In the genomic region with DNA sequence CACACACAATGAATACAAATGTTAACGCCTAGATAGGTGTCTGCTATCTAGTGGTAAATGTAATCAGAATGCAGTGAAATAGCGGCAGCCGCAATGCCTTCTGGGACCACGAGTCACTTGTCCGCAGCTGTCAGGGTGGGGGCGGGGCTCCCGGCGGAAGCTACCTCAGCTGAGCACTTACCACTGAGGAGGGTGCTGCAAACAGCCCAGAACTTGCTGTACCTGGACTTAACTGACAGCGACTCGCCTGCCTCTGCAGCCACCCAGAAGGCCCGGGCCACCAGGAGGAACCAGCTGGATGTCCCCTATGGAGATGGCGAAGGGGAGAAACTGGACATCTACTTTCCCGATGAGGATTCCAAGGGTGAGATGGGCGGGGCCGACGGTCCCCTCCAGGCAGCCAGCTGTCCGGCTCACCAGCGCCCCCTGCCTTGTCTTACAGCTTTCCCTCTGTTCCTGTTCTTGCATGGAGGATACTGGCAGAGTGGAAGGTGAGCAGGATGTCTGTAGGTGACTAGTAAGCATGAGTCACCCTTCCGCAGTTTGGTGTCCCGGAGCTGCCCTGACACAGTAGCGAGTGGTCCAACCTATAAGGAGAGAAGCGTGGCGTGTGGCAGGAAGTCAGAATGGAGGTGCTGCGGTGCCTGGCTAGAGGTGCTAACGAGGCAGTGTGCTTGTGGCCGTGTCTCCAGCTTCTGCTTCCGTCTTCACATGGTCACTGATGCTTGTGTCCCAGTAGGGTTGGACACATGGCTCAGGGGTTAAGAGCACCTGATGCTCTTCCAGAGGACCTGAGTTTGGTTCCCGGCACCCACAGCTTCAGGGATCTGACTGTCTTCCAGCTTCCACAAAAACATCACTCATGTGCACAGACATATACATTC, we compare ENCODE assay signal across 9 mouse cellular contexts. TPM values are rescaled to one million over a fixed set of nuclear protein-coding genes. Genes with fewer than 3 reads are reported as not detected.
DNase-seq lines count a peak whose midpoint lies in the region; ATAC-seq and TF ChIP-seq lines count a peak whose summit lies in the region.
"Had no signal": no experiment of that assay in that cellular context is flagged by ENCODE, and none has a peak within 500 bp of the region (broad histone marks: within the 10 kb centered on the region; RNA-seq: fewer than 3 reads in every experiment).

No protein-coding gene starts in this region.

- H3K9me3 ChIP-seq in heart, embryonic 12.5 days (replicated peaks), result no peaks in the 10 kb centered on the region
- no peaks in the 10 kb centered on the region for H3K9me3 ChIP-seq in kidney, postnatal 0 days (replicated peaks; ENCODE audit: low read length)
- no peaks in the 10 kb centered on the region for H3K9me3 ChIP-seq in liver, embryonic 16.5 days (replicated peaks; ENCODE audit: control insufficient read depth, low read length)

- 0 out of 2 replicates have a peak overlapping the region, but pooled peaks have one; percentile 26 for H3K9ac ChIP-seq in heart, embryonic 12.5 days
- H3K9ac ChIP-seq in kidney, postnatal 0 days (ENCODE audit: low read depth, low read length), result 0 out of 2 replicates have a peak overlapping the region, but pooled peaks have one; percentile 3
- peak overlapping the region; percentile 66 for H3K9ac ChIP-seq in liver, embryonic 16.5 days (ENCODE audit: low read depth, low read length)

- peak; percentile 88 for ATAC-seq in CD4-positive, CD25-positive, alpha-beta regulatory T cell, adult 4 months
- peak; percentile 82 for ATAC-seq in heart, embryonic 12.5 days (ENCODE audit: insufficient number of reproducible peaks, low FRiP score)
- ATAC-seq in kidney, postnatal 0 days (replicated peaks; ENCODE audit: low FRiP score, low read depth), result no peak
- ATAC-seq in liver, embryonic 16.5 days (ENCODE audit: low read depth), result peak; percentile 74

- H3K27ac ChIP-seq in embryonic fibroblast, embryonic 13.5 days (ENCODE audit: insufficient read depth, low read length), result no peak overlapping the region
- no peak overlapping the region; the same call in 1 of the 2 replicates for H3K27ac ChIP-seq in heart, embryonic 12.5 days (ENCODE audit: poor library complexity, severe bottlenecking)
- no peak overlapping the region for H3K27ac ChIP-seq in kidney, postnatal 0 days
- H3K27ac ChIP-seq in liver, embryonic 16.5 days (ENCODE audit: low read length), result peak overlapping the region; percentile 91

- no peak overlapping the region for H3K4me3 ChIP-seq in embryonic fibroblast, embryonic 13.5 days (ENCODE audit: insufficient read depth, low read length)
- H3K4me3 ChIP-seq in heart, embryonic 12.5 days, result peak overlapping the region; percentile 31
- no peak overlapping the region for H3K4me3 ChIP-seq in kidney, postnatal 0 days (replicated peaks; ENCODE audit: low read depth, low read length)
- H3K4me3 ChIP-seq in liver, embryonic 16.5 days (ENCODE audit: low read depth, low read length), result peak overlapping the region; percentile 67

- peaks cover 4% of the 10 kb centered on the region; the same call in 1 of the 2 replicates for H3K36me3 ChIP-seq in heart, embryonic 12.5 days
- no peaks in the 10 kb centered on the region for H3K36me3 ChIP-seq in kidney, postnatal 0 days (ENCODE audit: insufficient read depth, low read length)
- no peaks in the 10 kb centered on the region for H3K36me3 ChIP-seq in liver, embryonic 16.5 days (ENCODE audit: control insufficient read depth, insufficient read depth)

- peaks cover 21% of the 10 kb centered on the region for H3K4me1 ChIP-seq in embryonic fibroblast, embryonic 13.5 days (ENCODE audit: control insufficient read depth, insufficient read depth, low read length)
- H3K4me1 ChIP-seq in heart, embryonic 12.5 days (replicated peaks), result peaks cover 52% of the 10 kb centered on the region
- H3K4me1 ChIP-seq in kidney, postnatal 0 days (replicated peaks; ENCODE audit: insufficient read depth, low read length), result peaks cover 13% of the 10 kb centered on the region; the same call in 1 of the 2 replicates
- peaks cover 72% of the 10 kb centered on the region for H3K4me1 ChIP-seq in liver, embryonic 16.5 days (ENCODE audit: control insufficient read depth, low read depth, low read length)

- 21% methylated on average over 28 of the region's 28 CpGs for WGBS in heart, embryonic 12.5 days
- WGBS in kidney, postnatal 0 days, result 18% methylated on average over 28 of the region's 28 CpGs
- WGBS in liver, embryonic 16.5 days (ENCODE audit: insufficient replicate concordance), result 11% methylated on average over 28 of the region's 28 CpGs

- peak overlapping the region; percentile 59 for H3K4me2 ChIP-seq in heart, embryonic 12.5 days
- peak overlapping the region; percentile 50 for H3K4me2 ChIP-seq in kidney, postnatal 0 days (ENCODE audit: low read length)
- H3K4me2 ChIP-seq in liver, embryonic 16.5 days (ENCODE audit: low read depth, low read length), result peak overlapping the region; percentile 85

- DNase-seq in adrenal gland, postnatal 36 days, result peak; percentile 65 to 83
- DNase-seq in kidney, postnatal 0 days (ENCODE audit: low spot score), result peak; percentile 86
- DNase-seq in neural tube, embryonic 10.5 days (ENCODE audit: extremely low spot score, low spot score), result peak; percentile 86
- DNase-seq in testis, postnatal 14 days (ENCODE audit: low spot score), result peak; percentile 82

- no peak for TF ChIP-seq POLR2A in embryonic fibroblast, embryonic 13.5 days (IDR thresholded peaks at IDR 0.05; ENCODE audit: low read depth, low read length)

- peak; percentile 58 for TF ChIP-seq CTCF in embryonic fibroblast, embryonic 13.5 days (IDR thresholded peaks at IDR 0.05; ENCODE audit: borderline replicate concordance, insufficient read depth, low read length)
- TF ChIP-seq CTCF in kidney, postnatal 0 days (IDR thresholded peaks at IDR 0.05; ENCODE audit: low read depth), result peak; percentile 80

- H3K27me3 ChIP-seq in heart, embryonic 12.5 days (replicated peaks), result no peaks in the 10 kb centered on the region
- no peaks in the 10 kb centered on the region for H3K27me3 ChIP-seq in kidney, postnatal 0 days (ENCODE audit: insufficient read depth, low read length)
- H3K27me3 ChIP-seq in liver, embryonic 16.5 days (ENCODE audit: control insufficient read depth, insufficient read depth, low read depth, low read length), result no peaks in the 10 kb centered on the region

RNA-seq across cellular contexts. Expression of a gene that starts 6.4 kb away (rescaled TPM):
- 10 to 100 TPM; 31.4 to 55.1 TPM for polyA plus RNA-seq in CD4-positive, CD25-positive, alpha-beta regulatory T cell, adult 4 months (2017; shearing (Covaris generic))
- 1 to 10 TPM; 7.9 to 8.8 TPM for total RNA-seq in adrenal gland, postnatal 36 days (2021)
- 48.4 and 61.9 TPM in 2 replicates for polyA plus RNA-seq in embryonic fibroblast, embryonic 13.5 days (2011; ENCODE audit: insufficient read length, low read depth, missing spikeins)
- 101 and 105 TPM in 2 replicates for polyA plus RNA-seq in heart, embryonic 12.5 days (2016; fragmentation: Nextera tagmentation; extraction: Ambion mirVana)
- polyA plus RNA-seq in kidney, postnatal 0 days (2015; fragmentation: Nextera tagmentation; extraction: Ambion mirVana), result 51.6 and 64.0 TPM in 2 replicates
- polyA plus RNA-seq in liver, embryonic 16.5 days (2015; fragmentation: Nextera tagmentation; extraction: Ambion mirVana), result 120 and 127 TPM in 2 replicates

RNA-seq across cellular contexts. Expression of a gene that starts 6.6 kb away (rescaled TPM):
- polyA plus RNA-seq in CD4-positive, CD25-positive, alpha-beta regulatory T cell, adult 4 months (2017; shearing (Covaris generic)), result 10 to 100 TPM; 24.8 to 42.0 TPM
- 1 to 10 TPM; 6.5 to 8.6 TPM for total RNA-seq in adrenal gland, postnatal 36 days (2021)
- 5.6 and 6.4 TPM in 2 replicates for polyA plus RNA-seq in embryonic fibroblast, embryonic 13.5 days (2011; ENCODE audit: insufficient read length, low read depth, missing spikeins)
- 10.5 and 13.5 TPM in 2 replicates for polyA plus RNA-seq in heart, embryonic 12.5 days (2016; fragmentation: Nextera tagmentation; extraction: Ambion mirVana)
- 4.5 and 5.4 TPM in 2 replicates for polyA plus RNA-seq in kidney, postnatal 0 days (2015; fragmentation: Nextera tagmentation; extraction: Ambion mirVana)
- 14.6 and 15.4 TPM in 2 replicates for polyA plus RNA-seq in liver, embryonic 16.5 days (2015; fragmentation: Nextera tagmentation; extraction: Ambion mirVana)

RNA-seq across cellular contexts. Expression of a gene that starts 16.7 kb away (rescaled TPM):
- polyA plus RNA-seq in CD4-positive, CD25-positive, alpha-beta regulatory T cell, adult 4 months (2017; shearing (Covaris generic)), result 10 to 100 TPM; 16.9 to 31.5 TPM
- total RNA-seq in adrenal gland, postnatal 36 days (2021), result 1 to 10 TPM; 5.0 to 5.4 TPM
- 73.3 and 86.8 TPM in 2 replicates for polyA plus RNA-seq in embryonic fibroblast, embryonic 13.5 days (2011; ENCODE audit: insufficient read length, low read depth, missing spikeins)
- polyA plus RNA-seq in heart, embryonic 12.5 days (2016; fragmentation: Nextera tagmentation; extraction: Ambion mirVana), result 250 and 252 TPM in 2 replicates
- 145 and 155 TPM in 2 replicates for polyA plus RNA-seq in kidney, postnatal 0 days (2015; fragmentation: Nextera tagmentation; extraction: Ambion mirVana)
- polyA plus RNA-seq in liver, embryonic 16.5 days (2015; fragmentation: Nextera tagmentation; extraction: Ambion mirVana), result 298 and 327 TPM in 2 replicates

RNA-seq across cellular contexts. Expression of a gene that starts 22.9 kb away (rescaled TPM):
- polyA plus RNA-seq in CD4-positive, CD25-positive, alpha-beta regulatory T cell, adult 4 months (2017; shearing (Covaris generic)), result 1 to 10 TPM; 1.0 to 3.2 TPM
- total RNA-seq in adrenal gland, postnatal 36 days (2021), result under 1 TPM; 0.50 to 0.63 TPM
- 0.49 TPM in 1 of 2 replicates, not detected in the other for polyA plus RNA-seq in embryonic fibroblast, embryonic 13.5 days (2011; ENCODE audit: insufficient read length, low read depth, missing spikeins)
- 0.78 and 0.82 TPM in 2 replicates for polyA plus RNA-seq in heart, embryonic 12.5 days (2016; fragmentation: Nextera tagmentation; extraction: Ambion mirVana)
- polyA plus RNA-seq in kidney, postnatal 0 days (2015; fragmentation: Nextera tagmentation; extraction: Ambion mirVana), result 0.19 and 0.21 TPM in 2 replicates
- polyA plus RNA-seq in liver, embryonic 16.5 days (2015; fragmentation: Nextera tagmentation; extraction: Ambion mirVana), result 0.38 and 0.64 TPM in 2 replicates
- polyA plus RNA-seq: large intestine, adult 2 months had no signal

RNA-seq across cellular contexts. Expression of a gene that starts 22.9 kb away (rescaled TPM):
- polyA plus RNA-seq in CD4-positive, CD25-positive, alpha-beta regulatory T cell, adult 4 months (2017; shearing (Covaris generic)), result 100 to 1,000 TPM; 110 to 153 TPM
- 10 to 100 TPM; 80.4 to 97.8 TPM for total RNA-seq in adrenal gland, postnatal 36 days (2021)
- polyA plus RNA-seq in embryonic fibroblast, embryonic 13.5 days (2011; ENCODE audit: insufficient read length, low read depth, missing spikeins), result 66.9 and 68.6 TPM in 2 replicates
- polyA plus RNA-seq in heart, embryonic 12.5 days (2016; fragmentation: Nextera tagmentation; extraction: Ambion mirVana), result 68.9 and 69.3 TPM in 2 replicates
- 107 and 115 TPM in 2 replicates for polyA plus RNA-seq in kidney, postnatal 0 days (2015; fragmentation: Nextera tagmentation; extraction: Ambion mirVana)
- polyA plus RNA-seq in liver, embryonic 16.5 days (2015; fragmentation: Nextera tagmentation; extraction: Ambion mirVana), result 48.6 and 55.5 TPM in 2 replicates

Comparison
In these comparisons a context has a peak if more than half of its experiments do, and no peak if none do; other contexts are left out.
1. H3K4me3 ChIP-seq: peak in heart, embryonic 12.5 days (single experiment) and liver, embryonic 16.5 days (single experiment); none in embryonic fibroblast, embryonic 13.5 days (single experiment) and kidney, postnatal 0 days (single experiment).
2. H3K9ac ChIP-seq: peak in every context shown above with its lines; median percentile 66 in liver, embryonic 16.5 days; 26 in heart, embryonic 12.5 days; 3 in kidney, postnatal 0 days.
3. Peak in every context shown above with its lines, with median percentiles within 50 percentile points of each other: DNase-seq and H3K4me2 ChIP-seq.